Mouse (Mus musculus) layer of hippocampus, postnatal 14 days (tissue): Measurements from ENCODE around the gene Gm3317. TPM values are rescaled to one million over a fixed set of nuclear protein-coding genes. Genes with fewer than 3 reads are reported as not detected.
"Not testable (repeated sequence)": the region's sequence is repeated elsewhere in the genome, so short reads cannot be mapped to it uniquely, and the experiment has no call there.

ENCODE experiments used
- DNase-seq, 2 experiments: peaks; one replicate each; pipeline ENCODE4 v3.0.0; 2021 to 2022; ENCODE audit warnings: low spot score in 2 of 2, mixed read lengths in 1 of 2
- long read RNA-seq, 2 experiments: library from polyadenylated mRNA; stranded (forward); transcript quantifications; one replicate each; pipeline ENCODE4 v2.0.0; 2021
- total RNA-seq, 2 experiments: library from RNA; stranded (reverse); gene quantifications; 2 replicates each; pipeline ENCODE4 v1.2.3; 2021

The Gm3317 gene
- total RNA-seq: not detected
- long read RNA-seq, experiment 1, partial matches to known transcripts: 0 of 1 reads
- long read RNA-seq, experiment 1, other reads (novel, unspliced or antisense): 1 of 1 reads
- long read RNA-seq, experiment 2, partial matches to known transcripts: 0 of 2 reads
- long read RNA-seq, experiment 2, other reads (novel, unspliced or antisense): 2 of 2 reads

DNA sequence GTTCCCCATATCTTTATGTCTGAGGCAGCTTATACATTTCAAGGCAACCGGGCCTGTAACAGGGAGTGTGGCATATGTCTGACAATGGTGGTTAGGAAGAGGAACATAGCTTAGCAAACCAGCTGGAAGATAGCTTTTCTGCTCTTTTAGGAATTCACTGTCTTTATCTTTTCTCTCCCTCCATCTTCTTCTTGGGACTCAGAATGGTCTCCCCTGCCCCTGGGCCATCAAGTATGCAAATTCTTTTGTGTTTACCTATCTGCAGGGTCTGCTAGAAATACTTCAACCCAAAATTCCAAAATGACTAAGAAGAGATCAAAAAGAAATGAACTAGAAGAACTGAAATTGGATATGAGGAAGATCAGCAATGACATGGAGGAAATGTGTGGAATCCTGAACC is at the start of gene Gm3317:
Gene Gm3317 (plus strand): TSS at position 301 of the 400 bp plus-strand sequence.
- DNase-seq: not testable (repeated sequence)

DNA sequence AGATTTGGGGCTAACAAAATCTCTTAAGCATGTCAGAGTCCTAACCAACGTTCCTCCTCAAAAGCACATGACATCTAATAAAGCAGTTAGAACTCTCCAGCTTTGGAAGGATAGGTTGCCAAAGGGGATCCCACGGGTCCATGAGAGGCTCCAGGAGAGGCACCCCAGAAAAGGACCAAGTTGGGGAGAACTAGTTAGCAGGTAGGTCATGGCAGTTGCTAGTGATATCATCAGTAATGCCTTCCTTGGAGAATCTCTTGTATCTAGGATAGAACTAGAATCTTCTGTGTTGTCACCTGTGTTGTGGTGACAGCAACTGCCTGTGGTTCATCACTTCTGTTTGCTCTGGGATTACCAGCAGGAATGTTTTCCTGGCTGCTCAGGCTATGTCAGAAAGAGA is 33.1 kb upstream of the Gm3317 start, which contains the start of gene Gm8279:
Gene Gm8279 (plus strand): TSS at position 301 of the 400 bp plus-strand sequence.
- DNase-seq: not testable (repeated sequence)

DNA sequence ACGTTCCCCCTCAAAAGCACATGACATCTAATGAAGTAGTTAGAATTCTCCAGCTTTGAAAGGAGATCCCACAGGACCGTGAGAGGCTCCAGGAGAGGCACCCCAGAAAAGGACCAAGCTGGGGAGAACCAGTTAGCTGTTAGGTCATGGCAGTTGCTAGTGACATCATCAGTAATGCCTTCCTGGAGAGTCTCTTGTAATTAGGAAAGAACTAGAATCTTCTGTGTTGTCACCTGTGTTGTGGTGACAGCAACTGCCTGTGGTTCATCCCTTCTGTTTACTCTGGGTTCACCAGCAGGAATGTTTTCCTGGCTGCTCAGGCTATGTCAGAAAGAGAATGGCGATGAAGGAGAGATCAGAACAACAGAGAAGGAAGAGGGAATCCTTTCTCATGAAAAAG is 21.2 kb downstream of the Gm3317 start, which contains the start of gene Gm8271:
Gene Gm8271 (plus strand): TSS at position 301 of the 400 bp plus-strand sequence.
- DNase-seq: not testable (repeated sequence)

Other genes starting within 250 kb of the Gm3317 start
- not detected for gene Gm8297, start 180.6 kb upstream of the Gm3317 start, total RNA-seq
- gene Gm3298, start 148.6 kb upstream of the Gm3317 start, total RNA-seq: not detected
- not detected for gene 4930555G01Rik, start 113.9 kb upstream of the Gm3317 start, total RNA-seq
- 1 to 10 TPM; 2.2 to 2.3 TPM for gene Gm8281, start 93.5 kb upstream of the Gm3317 start, total RNA-seq
- not detected for gene Gm8279, start 33.0 kb upstream of the Gm3317 start, total RNA-seq
- gene Gm8271, start 21.3 kb downstream of the Gm3317 start, total RNA-seq: not detected
- not detected for gene Gm3526, start 96.0 kb downstream of the Gm3317 start, total RNA-seq
- gene Gm3542, start 170.4 kb downstream of the Gm3317 start, total RNA-seq: not detected
- gene Gm3500, start 224.5 kb downstream of the Gm3317 start, total RNA-seq: not detected